Mouse (Mus musculus) heart, postnatal 25 days (tissue): Measurements from ENCODE around the gene A130010J15Rik. TPM values are rescaled to one million over a fixed set of nuclear protein-coding genes. Genes with fewer than 3 reads are reported as not detected.

ENCODE experiments used
- DNase-seq: peaks from one replicate; pipeline ENCODE4 v3.0.0; 2022; ENCODE audit warnings: low spot score
- intact Hi-C: fragments of 180-260 bp; cut with DNase I; formaldehyde crosslinking; loops from one replicate; pipeline ENCODE4 v1.15.1; 2025
- total RNA-seq, 2 experiments: library from RNA; stranded (reverse); gene quantifications; 2 replicates each; pipeline ENCODE4 v1.2.3; 2021

A130010J15Rik gene
- total RNA-seq, 2 experiments from 2014 or later, result 2.9 to 3.0 TPM

DNA sequence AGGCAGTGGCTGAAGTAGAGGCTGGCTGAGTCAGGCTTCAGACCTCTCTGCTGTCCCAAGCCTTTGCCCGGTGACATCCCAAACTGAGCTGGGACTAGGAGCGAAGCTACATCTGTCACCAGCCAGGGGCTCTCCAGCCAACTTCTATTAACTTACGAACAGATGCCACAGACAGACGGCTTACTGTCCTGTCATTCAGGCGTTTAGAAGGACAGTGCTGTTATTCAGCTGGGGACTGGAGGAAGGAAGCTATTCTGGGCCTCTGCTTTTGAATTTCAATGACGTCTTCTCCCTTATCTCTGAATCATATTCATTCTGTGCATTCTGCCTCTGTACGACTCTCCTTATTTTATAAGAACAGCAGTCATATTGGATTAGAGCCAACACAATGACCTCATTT lies 16.7 kb upstream of the A130010J15Rik start:
- intact Hi-C loops, result no loop called here
- no peak for DNase-seq

DNA sequence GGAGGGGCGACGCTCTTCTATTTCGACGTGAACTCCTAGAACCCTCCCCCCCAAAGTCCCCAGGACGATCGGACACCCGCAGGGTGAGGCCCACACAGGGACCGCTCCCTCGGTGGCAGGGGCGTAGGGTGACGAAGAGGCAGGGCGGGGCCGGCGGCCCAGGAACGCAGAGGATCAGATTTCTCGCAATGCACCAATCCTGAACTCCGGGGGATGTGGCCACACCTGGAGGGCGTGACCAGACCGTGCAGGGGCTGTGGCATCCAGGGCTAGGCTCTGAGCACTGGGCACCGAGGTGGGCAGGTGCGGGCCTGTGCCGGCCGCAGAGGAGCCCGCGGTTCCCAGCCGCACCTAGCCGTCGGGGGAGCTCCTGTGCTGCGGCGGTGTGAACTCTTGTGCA lies 15.0 kb upstream of the A130010J15Rik start, which contains the start of gene Irf6:
Gene Irf6 (plus strand): TSS at position 240 of the 400 bp plus-strand sequence.
- DNase-seq, result peak; percentile 40
- intact Hi-C loops, result no loop called here

DNA sequence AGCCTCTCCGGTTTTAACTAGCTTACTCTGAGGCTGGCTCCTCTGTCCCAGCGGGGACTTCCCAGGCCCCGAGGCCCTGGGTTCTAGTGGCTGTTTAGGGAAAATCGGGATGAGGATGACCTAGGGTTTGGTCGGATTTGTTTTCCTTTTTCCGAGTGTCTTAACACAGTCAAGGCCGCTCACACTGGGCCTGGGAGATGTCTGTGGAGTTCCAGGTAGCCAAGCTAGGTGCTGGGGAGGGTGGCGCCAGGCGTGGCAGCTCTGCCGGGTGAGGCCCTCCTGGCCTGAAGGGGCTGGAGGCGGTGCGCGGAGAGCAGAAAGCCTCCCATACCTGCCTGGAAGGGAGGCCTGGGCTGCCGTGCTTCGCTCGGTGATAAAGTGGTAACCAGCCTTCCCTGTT lies 14.3 kb upstream of the A130010J15Rik start:
- intact Hi-C loops, result no loop called here
- no peak for DNase-seq

DNA sequence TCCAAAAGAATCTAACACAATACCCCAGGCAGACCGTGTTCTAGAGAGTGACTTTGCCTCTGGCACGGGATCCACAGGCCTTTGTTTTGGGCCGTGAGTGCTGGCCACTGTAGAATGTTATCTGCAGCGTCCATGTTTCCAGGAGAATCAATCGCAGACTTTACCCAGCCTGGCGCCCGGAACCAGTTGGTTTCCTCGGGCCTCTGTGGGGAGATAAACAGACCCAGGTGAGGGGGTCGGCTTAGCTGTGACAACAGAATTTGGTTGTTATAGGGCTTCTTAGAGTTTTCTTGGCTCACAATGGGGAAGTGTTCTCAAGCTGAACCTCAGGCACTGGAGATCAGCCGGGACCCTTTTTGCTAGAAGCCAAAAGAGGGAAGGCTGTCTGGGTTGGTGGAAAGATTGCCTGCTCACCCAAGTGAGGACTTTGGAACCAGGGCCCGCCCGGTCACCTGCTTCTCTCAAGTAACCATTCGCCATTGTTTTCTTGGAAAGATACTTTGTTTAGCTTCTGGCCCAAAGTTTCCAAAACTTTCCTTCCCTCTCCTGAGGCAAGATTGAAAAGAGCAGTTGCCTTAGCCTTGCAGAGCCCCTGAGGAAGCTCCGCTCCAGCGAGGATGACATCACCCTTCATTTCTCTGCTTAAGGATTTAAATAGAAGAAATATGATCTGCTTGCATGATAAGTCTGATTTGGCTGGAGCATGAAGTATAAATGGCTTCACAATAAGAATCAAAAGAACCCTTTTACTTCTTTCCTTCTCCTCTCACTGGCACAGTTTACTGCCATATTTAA lies 11.3 kb upstream of the A130010J15Rik start:
- DNase-seq, result peak; percentile 8
- intact Hi-C loops, result no loop called here

DNA sequence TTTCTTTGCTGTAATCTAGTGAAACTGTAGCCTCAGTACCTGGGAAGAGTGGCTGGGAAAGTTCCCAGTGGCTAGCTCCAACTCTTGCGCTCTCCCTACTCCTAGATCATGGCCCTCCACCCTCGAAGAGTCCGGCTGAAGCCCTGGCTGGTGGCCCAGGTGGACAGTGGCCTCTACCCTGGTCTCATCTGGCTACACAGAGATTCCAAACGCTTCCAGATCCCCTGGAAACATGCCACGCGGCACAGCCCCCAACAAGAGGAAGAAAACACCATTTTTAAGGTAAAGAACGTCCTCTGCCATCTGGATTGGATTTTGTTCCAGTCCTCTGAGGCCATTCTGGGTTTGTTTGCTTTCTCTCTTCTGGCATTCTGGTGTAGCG lies 10.7 kb upstream of the A130010J15Rik start:
- no peak for DNase-seq
- intact Hi-C loops, result no loop called here

DNA sequence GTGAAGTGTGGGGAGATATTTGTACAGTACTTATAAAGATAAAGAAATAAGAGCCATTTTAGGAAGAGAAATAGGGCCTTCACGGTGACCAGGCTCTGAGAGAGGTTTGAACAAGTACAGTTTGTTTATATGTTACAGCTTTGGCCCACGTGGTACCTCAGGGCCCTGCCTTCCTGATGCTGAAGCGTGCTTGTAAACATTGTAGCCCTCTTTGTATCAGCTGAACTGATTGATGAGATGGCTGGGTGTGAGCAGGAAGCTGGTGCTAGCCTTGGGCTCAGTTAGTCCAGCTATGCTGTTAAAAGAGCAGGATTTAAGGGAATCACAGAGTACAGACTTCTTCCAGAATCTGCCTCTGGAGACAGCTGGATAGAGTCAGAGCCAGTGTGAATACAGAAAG lies 8.7 kb upstream of the A130010J15Rik start:
- DNase-seq, result no peak
- intact Hi-C loops, result no loop called here

DNA sequence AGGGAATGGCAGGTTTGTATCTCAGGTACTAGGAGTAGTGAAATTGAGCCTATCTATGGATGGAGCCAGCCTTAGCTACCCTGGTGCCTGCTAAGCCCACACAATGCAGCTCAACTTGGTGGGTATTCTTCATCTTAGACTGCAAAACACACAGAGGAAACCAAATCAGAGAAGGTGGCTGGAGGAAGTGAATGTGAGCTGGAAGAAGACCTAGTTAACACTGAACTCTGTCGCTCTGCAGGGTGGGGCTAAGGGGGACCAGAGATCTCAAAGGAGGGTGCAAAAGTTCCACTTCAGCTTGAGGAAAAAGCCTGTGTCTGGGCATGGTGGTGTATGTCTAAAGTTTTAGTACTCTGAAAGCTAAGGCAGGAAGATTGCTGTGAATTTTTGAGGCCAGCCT lies 8.2 kb upstream of the A130010J15Rik start:
- intact Hi-C loops, result no loop called here
- DNase-seq, result no peak

DNA sequence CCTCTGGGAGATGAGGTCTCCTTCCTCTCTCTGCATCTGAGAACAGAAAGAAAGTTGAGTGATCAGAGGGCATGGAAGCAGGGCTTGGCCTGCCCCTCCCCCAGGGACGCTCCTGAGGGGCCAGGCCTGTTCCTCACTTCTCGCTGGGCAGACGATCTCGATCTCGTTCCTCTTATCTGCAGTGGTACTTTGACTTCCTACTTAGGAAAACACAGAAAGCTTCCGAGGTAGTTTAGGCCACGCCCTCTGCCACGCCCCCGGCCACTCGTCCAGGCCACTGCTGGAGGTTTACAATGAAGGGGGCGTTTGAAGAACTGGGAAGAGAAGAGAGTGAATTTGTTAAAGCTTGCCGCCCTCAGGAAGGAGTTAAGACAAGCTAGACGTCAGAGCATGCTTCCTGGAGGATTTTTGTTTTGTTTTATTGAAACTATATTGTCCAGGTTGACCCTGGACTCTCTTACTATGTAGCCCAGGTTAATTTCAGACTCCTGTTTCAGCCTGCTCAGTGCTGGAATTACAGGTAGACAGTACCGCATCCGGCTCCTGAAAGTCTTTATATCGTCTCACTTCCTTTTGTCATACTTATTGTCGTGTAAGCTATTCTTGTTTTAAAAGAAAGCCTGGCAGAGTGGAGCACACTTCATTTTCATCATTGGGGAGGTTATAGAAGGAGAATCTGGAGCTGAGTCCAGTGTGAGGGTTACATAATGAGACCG lies 7.4 kb upstream of the A130010J15Rik start:
- intact Hi-C loops, result no loop called here
- DNase-seq, result peak; percentile 12

DNA sequence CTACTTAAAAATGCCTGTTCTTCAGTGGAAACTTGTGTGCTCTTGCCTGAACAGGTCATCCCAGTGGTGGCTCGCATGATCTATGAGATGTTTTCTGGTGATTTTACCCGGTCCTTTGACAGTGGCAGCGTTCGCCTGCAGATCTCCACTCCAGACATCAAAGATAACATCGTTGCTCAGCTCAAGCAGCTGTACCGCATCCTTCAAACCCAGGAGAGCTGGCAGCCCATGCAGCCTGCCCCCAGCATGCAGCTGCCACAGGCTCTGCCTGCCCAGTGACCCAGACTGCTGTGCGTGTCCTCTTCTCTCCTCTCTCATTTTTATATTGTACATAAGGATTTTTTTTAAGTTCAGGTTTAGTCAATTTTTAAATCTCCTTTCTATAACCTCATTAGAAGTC lies 1.4 kb downstream of the A130010J15Rik start:
- intact Hi-C loops, result no loop called here
- DNase-seq, result no peak

DNA sequence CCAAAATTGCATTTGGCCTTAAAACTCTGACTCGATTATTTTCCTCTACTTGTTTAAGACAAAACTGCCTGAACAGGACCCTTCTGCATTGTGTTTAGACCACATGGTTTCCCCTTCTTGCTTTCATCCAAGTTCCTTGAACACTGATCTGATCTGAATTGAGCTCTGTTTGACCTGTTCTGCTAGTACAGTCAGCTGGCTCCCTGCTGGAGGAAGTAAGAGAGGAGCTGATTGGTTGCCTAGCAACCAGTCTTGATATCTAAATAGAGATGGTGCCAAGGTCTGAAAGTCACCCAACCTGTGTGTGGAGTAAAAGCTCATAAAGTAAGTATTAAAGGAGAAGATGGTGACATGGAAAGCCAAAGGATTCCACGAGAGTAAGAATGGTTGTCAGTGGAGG lies 2.0 kb downstream of the A130010J15Rik start:
- intact Hi-C loops, result no loop called here
- DNase-seq, result no peak

DNA sequence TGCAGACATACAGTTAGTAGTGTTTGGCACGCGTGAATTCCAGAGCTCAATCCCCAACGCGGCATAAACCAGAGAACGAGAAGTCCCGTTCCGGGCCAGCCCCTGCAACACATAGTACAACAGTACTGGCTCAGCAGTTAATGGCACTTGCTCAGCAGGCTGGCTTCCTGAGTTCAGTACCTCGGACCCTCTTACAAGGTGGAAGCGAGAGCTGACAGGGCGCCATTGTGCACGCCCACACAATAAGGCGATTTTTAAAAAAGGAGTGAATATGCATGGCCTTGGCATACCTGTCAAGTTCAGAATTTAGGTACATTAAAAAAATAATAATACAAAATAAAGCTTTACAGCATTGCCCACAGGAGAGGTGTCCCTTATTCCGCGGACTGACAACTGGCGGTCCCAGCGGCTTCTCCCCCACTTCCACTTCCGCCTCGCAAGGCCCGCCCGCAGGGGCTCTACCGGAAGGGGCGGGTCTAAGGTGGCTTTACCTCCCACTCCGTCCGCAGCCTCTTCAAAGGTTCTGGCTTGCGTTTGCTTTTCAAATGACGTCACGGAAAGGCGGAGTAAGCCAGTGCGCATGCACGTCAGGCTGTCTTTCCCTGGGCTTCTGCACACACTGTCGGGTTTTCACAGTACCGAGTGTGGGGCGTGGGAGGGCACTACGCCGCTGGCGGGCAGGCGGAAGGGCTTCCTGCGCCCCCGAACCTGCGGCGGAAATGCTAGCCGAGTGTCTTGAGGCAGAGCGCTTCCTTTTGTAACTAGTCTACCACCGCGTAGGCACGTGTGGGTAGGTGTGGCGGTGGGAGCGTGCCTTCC lies 5.4 kb downstream of the A130010J15Rik start:
- peak; percentile 92 for DNase-seq
- intact Hi-C loops, result loop anchor here (1.0 kb wide), 1 partner anchor 43 kb away; the partner anchor contains the start of gene Diexf

DNA sequence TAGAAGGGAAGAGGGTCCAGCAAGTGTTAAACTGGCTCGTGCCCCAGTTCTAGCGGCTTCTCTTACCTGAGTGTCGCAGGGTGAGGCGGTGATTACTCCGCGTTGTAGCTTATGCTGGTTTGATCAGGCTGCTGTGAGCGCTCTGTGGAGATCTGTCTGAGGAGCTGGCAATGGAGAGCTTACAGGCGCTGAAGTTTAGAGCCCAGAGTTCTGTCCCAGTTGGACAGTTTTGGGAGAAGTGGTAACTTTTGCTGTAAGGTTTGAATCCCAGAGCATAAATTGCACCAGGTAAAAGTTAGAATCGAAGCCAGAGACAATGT lies 5.9 kb downstream of the A130010J15Rik start:
- DNase-seq, result no peak
- intact Hi-C loops, result loop anchor here (1.0 kb wide), 1 partner anchor 43 kb away; the partner anchor contains the start of gene Diexf

DNA sequence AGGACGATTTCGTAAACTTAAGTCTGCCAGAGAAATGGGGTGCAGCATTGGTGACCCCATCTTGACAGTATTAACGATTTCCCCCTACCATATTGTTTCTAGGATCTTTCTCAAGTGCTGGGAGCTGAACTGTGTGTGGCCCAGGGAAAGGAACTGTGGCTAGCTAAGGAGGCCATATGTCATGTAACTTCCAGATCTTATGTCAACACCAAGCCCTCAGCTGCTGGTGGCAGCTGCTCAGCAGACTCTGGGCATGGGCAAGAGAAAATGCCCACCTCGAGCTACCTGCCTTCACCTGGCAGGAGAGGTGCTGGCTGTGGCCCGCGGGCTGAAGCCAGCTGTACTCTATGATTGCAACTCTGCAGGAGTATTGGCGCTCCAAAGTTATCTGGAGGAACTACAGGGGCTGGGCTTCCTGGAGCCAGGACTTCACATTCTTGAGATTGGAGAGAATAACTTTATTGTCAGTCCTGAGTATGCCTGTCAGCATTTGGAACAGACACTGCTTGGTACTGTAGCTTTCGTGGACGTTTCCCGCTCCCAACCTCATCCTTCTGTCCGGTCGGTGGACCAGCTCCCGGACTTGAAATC lies 6.4 kb downstream of the A130010J15Rik start:
- intact Hi-C loops, result no loop called here
- DNase-seq, result no peak

DNA sequence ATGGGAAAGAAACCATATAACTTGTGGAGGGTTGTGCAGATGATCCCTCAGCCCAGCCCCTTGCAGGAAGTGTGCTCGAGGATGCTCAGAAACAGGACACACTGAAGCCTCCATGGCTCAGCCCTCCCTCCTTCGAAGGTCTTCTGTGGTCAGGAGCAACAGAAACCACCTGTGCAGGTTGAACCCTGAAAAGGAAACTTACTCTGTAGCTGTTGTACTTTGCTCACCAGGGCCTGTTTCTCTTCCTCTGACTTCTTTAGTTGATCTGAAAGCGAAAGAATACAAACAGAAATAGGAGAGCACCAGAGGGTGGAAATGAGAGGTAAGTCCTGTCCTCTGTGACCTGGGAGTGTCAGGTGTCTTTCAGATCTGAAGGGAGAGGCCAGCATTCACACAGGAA lies 13.3 kb downstream of the A130010J15Rik start:
- intact Hi-C loops, result no loop called here

DNA sequence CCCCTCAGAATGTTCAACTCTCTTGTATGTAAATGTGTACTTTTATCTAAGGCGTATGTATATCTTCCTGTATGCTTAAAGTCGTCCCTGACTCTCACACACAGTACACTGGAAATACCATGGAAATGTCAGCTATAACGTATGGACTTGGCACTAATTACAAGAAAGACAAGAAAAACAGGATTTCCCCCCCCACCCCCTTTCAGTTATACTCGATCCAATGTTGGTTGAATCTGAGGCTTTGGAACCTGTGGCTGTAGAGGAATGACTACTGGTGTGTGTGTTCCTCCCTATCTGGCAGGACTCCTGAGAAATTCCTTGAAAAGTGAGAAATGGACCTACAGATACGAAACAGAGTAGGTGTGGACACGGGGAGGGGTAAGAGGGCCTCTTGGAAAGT lies 20.4 kb downstream of the A130010J15Rik start:
- DNase-seq, result no peak
- intact Hi-C loops, result no loop called here

More for the DNA sequence above, 13.3 kb downstream of the A130010J15Rik start:
- DNase-seq, result no peak

DNA sequence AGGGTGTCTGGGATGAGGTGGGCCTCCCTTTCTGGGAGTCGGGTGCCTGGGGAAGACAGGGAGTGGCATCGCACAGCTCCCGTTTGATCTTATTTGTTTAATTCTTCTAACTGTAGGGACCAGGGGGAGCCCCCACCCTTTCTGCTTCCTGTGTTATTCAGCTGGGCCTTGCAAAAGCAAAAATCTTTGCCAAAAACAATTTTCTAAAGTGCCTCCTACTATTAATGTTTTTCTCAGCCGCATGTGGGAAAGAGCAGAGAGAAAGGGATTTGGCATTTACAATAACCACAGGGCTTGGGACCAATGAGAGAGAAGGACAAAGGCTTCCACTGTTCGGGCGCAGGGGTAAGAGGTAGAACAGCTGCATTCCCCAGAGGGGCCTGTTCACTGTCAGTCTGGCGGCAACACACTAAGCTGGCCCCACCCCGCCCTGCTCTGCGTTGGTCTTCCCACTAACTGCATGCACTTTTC lies 21.3 kb downstream of the A130010J15Rik start:
- DNase-seq, result peak; percentile 60

DNA sequence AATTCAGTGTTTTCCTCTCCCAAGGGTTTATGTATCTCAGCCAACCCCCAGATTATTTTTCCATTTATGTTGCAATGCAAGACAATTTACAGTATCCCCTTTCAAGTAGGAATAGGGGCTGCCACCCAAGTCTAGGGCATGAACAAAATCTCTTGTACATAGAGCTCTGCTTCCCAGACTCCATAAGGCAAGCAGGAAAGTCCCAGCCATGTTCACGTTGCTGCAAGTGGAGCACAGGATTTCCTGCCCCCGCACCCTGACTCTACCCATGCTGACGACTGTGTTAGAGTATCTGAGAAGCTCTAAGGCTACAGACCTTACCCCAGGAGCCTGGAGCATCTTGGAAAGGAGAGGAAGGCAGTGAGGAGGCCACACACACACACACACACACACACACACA lies 21.9 kb downstream of the A130010J15Rik start:
- no peak for DNase-seq
- intact Hi-C loops, result no loop called here

More for the DNA sequence above, 21.3 kb downstream of the A130010J15Rik start:
- intact Hi-C loops, result no loop called here

DNA sequence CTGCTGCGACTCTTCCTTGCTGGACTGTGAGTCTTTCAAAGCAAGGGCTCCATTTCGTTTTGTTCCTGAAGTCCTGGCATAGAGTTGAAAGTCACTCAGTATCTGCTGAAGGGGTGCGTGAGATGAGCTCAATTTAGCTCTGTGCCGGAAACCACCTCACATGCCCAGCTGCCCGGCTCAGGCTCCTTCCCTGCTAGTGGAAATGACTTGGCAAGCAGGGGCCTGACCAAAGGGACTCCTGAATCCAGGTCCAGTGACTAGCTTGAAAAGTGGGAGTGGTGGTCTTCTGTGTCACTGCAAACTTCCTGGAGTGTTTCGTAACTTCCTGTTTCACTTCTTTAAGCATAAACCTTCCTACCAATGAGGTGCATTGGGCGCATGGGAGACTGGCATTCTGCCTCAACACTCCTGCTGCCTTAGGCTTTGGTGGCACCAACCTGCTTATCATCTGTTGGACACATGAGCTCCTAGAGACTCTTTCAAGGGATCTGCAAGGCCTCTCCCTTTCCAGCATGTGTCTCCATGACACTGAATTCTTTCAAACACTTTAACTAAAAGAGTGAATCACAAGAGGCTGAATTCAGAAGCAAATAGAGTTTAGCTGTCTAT lies 23.9 kb downstream of the A130010J15Rik start:
- intact Hi-C loops, result no loop called here
- DNase-seq, result no peak

DNA sequence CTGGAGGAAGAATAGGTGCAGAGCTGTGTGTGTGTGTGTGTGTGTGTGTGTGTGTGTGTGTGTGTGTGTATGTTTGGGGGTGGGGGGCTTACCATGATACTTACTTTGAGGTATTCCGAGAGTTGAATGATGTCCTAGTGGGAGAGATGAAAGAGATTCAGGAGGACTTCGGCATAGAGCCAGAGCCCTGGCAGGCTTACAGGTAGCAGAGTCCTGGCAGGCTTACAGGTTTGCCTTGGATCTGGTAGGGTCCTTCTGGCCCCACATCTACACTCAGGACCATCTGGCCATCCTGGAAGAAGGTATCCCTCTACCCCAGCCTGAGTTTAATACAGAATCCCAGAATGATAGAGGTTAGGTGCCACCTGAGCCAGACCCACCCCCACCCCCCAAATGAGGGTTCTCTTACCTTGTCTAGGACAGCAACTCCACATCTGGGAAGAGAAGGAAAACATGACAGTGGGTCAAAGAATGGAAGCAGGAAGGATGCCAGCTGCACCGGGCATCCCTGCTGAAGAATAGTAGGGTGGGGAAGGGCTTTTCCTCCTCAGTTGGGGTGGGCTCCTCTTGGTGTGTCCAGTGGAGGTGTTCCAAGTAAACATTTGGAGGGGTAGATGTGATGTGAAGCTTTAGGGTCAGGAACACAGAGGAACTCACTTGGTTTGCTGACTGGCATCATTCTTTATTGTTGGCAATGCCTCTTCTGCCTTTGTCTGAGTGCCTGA lies 26.7 kb downstream of the A130010J15Rik start:
- intact Hi-C loops, result no loop called here
- DNase-seq, result no peak
